Mouse (Mus musculus): Measurements from ENCODE around the gene Wdr81. TPM values are rescaled to one million over a fixed set of nuclear protein-coding genes. Genes with fewer than 3 reads are reported as not detected.
"Not testable (repeated sequence)": the region's sequence is repeated elsewhere in the genome, so short reads cannot be mapped to it uniquely, and the experiment has no call there.

Wdr81 gene
- total RNA-seq, 2 experiments from 2014 or later: 22.5 TPM

- no peak for DNase-seq (ENCODE audit: low spot score in 2 of 2)
Measured at GRCm38 (mm10) chr11:75461743-75462252, 7.3 kb upstream of the Wdr81 start.

GRCm38 (mm10) chr11:75460844-75461742 is 6.6 kb upstream of the Wdr81 start, which contains the start of gene Tlcd2:
Gene Tlcd2 (plus strand): TSS chr11:75461715.
- peak; percentile 99 to 100 for DNase-seq (ENCODE audit: low spot score in 2 of 2)

GRCm38 (mm10) chr11:75460103-75460843 is 5.8 kb upstream of the Wdr81 start:
- DNase-seq (ENCODE audit: low spot score in 2 of 2): peak; percentile 81 to 95

GRCm38 (mm10) chr11:75459751-75460102 is 5.2 kb upstream of the Wdr81 start:
- DNase-seq (ENCODE audit: low spot score in 2 of 2): no peak

- DNase-seq (ENCODE audit: low spot score in 2 of 2): peak in 1 of 2 experiments; percentile 44
Measured at GRCm38 (mm10) chr11:75459141-75459711, 4.7 kb upstream of the Wdr81 start.

GRCm38 (mm10) chr11:75458628-75459041 is 4.1 kb upstream of the Wdr81 start:
- peak in 1 of 2 experiments; percentile 65 for DNase-seq (ENCODE audit: low spot score in 2 of 2)

DNA sequence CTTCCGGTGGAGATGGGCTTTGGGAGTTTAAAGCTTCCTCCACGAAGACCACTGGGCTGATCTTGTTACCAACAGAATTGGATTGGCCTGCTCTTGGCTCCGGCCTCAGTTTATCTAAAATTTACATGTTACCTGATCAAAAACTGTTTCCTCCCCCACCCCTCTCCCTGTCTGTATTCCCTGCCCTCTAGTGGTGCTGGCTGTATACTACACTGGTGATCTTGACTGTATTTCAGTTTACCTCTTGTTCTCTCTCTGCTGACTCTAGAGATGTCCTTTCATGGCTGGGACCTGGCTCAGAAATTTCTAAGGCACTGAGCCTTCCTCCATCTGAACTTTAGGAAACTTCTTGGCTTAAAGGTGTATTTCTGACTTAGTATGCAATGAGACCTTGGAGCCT is 3.7 kb upstream of the Wdr81 start:
- DNase-seq (ENCODE audit: low spot score in 2 of 2): peak in 1 of 2 experiments; percentile 38

DNA sequence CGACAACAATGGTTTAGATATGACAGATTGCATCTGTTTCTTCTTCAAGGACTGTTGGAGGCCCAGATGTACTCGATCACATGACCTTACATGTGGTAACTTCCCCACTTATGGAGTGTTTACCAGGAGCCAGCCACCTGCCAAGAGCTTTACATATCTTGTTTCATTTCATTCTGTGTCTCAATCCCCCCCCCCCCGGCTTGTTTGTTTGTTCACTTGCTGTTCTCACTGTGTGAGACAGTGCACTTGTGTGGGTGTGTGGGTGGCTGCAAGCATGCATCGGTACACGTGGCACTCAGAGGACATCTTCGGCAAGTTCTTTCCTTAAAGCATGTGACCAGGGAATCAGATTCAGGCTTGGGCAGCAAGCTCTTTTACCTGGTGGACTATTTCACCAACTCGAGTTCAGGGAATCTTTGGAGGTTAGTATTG is 1.9 kb upstream of the Wdr81 start:
- DNase-seq (ENCODE audit: low spot score in 2 of 2): no peak

DNA sequence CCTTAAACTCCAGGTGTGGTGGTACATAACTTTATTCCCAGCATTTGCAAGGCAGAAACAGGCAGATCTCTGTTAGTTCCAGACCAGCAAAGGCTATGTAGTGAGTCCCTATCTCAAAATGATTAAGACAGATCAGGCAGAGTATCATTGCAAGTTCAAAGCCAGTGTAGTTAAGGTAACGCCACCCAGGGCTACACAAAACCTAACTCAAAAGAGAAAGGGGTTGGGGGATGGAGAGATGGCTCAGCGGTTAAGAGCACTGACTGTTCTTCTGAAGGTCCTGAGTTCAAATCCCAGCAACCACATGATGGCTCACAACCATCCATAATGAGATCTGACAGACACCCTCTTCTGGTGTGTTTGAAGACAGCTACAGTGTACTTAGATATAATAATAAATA is 1.5 kb upstream of the Wdr81 start:
- DNase-seq (ENCODE audit: low spot score in 2 of 2): not testable (repeated sequence)

GRCm38 (mm10) chr11:75455041-75455736 is 672 bp upstream of the Wdr81 start:
- DNase-seq (ENCODE audit: low spot score in 2 of 2): peak in 1 of 2 experiments; percentile 49

DNA sequence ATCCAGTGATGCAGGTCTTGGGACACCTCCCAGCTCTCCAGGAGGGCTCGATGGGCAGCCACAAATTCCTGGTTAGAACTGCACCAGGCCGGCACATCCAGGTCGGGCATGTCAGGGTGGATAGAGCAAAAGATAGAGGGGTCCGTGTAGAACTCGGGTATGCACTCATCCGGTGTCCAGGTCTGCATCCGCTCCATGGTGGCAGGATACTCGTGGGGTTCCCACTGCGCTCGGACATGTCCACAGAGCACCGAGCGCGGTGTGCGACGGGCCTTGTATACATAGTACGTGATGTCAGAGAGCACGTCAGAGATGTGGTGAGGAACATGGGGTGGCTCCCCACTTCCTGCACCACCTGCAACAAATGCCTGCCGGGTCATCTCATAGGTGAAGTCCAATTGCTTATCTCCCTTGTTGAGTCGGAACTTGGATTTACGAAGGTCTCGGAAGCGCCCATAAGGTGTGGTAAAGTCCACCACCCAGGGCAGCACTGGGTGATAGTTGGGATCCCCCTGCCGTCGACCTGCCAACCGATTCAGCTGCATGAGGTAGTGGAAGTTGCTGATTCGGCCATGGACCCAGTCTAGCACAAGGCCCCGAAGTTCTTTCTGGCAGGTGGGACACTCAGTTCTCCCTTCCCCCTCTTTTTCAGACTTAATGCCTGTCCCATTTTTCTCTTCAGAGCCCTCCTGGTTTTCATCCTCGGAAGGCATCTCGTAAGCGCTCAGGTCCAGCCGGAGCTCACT is 1.5 kb downstream of the Wdr81 start:
- no peak for DNase-seq (ENCODE audit: low spot score in 2 of 2)

DNA sequence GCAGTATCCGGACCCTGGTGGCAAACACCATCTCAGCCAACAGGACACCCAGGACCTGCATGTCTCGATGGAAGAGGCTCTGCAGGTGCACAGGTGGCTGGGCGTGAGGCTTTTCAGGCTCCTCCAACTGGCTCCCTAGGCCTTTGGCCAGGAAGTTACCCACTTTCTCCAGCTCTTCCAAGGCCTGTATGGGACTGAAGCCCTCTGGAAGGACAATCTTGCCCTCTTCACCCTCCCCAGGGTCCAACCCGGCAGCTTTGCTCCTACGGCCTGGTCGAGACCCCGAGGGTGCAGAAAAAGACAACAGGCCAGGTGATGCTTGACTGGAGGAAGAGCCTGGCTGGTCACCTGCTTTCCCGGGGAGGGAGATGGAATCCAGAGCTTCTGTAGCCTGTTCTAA is 2.4 kb downstream of the Wdr81 start:
- no peak for DNase-seq (ENCODE audit: low spot score in 2 of 2)

DNA sequence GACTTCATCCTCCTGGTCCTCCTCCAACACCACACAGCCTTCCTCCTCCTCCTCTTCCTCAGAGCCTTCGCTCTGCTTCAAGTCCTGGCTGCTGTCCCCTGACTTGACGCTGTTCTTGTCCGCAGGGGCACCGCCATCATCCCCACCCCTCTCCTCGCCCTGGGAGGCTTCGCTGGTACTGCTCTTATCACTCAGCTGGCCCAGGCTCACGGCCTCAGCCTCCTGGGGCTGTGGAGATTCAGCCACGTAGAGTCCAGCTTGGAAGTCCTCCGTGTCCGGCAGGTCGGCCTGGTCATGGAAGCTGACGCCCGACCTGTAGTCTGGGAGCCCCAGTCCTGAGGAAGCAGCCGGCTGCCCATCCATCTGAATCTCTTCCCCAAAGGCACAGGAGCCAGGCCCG is 3.6 kb downstream of the Wdr81 start:
- no peak for DNase-seq (ENCODE audit: low spot score in 2 of 2)

- DNase-seq (ENCODE audit: low spot score in 2 of 2): no peak
Measured at GRCm38 (mm10) chr11:75450304-75450908, 4.1 kb downstream of the Wdr81 start.

DNA sequence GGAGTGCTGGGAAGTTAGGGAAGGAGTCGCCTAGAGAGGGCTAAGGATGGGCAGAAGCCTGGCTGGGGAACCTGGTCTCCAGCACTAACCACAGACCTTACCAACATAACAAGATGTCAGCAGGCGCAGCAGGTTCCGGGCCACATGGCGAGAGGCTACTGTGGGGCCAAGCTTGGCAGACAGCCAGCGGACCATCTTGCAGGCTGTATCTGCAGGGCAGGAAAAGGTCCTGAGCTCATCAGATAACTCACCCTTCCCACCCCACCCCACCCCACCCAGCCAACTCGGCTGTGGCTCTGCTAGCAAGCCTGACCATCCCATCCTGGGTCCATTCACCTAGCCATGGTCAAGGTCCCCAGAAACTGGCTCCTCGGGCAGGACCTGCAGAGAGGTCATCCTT is 4.8 kb downstream of the Wdr81 start:
- DNase-seq (ENCODE audit: low spot score in 2 of 2): no peak

DNA sequence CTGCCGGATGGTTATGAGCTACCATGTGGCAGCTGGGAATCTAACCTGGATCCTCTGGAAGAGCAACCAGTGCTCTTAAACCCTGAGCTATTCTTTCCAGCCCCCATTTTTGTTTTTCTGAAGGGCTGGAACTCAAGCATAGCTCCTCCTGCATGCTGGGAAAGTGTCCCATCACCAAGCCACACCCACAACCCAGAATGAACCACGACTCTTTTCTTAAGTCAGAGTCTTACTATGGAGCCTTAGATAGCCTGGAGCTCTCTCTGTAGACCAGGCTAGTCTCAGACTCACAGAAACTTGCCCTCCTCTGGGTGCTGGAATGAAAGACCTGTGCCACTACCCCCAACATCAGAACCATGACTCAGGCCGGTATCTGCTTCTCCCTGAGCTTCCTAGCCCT is 5.9 kb downstream of the Wdr81 start:
- DNase-seq (ENCODE audit: low spot score in 2 of 2): no peak

DNA sequence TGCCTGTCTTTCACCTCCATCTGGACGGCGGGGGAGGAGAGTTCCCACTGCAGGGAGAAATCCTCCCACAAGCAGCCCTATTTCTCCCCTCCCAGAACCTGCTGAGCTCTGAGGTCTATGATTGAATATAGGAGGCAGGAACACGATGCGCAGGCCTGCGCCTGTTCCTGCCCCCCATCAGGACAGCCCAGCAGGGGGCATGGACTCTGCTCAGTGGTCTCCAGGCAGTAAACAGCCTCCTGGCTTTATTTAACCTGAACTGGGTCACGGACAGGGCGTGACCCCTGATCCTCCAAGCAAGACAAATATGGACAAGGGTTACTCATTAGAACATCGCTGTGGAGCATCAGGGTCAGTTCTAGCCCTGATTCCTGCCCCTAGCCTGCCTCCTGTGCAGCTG is 10.8 kb downstream of the Wdr81 start:
- no peak for DNase-seq (ENCODE audit: low spot score in 2 of 2)

DNA sequence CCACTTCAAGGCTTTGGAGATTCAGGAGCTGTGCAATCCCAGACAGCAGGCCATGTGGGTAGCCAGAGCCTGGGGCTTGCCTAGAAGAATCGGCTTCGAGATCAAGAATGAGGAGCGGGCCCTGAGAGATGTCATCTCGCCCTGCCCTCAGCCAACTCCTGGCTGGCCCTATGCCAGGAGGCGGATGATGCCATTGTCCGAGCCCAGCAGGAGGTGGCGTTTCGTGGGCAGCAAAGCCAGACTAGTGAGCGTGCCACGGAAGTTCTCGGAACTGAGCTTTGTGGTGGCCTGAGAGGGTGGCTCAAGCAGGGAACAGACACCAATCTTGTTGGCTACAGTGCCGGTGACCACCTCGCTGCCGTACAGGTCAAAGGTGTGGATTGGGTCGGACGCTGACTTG is 12.9 kb downstream of the Wdr81 start:
- DNase-seq (ENCODE audit: low spot score in 2 of 2): no peak

DNA sequence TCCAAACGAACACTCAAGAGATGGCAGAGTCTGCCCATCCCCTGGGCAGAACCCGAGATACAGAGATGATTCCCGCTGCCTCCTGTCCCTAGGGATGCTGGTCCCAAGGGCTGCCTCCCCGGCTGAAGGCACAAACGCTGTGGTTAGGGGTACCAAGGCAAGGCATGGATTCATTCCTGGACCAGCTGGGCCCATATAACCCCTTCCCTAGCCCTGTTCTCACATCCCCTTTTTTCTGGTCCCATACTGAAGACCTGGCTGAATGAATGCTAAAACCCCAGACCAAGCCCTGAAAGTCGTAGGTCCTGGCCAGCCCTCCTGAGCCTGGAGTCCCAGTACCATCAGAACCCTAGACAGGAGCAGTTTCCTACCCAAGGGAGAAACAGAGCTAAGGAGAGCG is 13.5 kb downstream of the Wdr81 start:
- DNase-seq (ENCODE audit: low spot score in 2 of 2): no peak

DNA sequence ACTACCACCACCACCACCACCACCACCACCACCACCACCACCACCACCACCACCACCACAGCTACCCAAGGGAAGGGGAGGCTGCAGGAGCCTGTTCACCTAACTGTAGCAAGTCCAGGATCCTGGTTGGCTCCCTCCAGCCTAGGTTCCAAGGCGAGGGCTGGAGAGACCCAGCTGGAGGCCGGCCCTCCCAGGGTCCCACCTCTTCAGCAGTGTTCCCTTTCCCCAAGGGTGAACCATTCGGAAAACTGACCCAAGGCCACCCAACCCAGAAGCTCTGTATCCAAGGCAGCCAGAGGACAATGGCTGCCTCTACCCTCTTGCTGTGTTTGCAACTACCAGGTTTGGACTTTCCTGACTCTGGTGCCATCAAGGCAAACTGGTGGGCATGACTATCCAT is 14.6 kb downstream of the Wdr81 start:
- DNase-seq (ENCODE audit: low spot score in 2 of 2): no peak

Measured in layer of hippocampus, postnatal 14 days (tissue).